Mouse (Mus musculus): Measurements from ENCODE around the gene Samd4.

DNA sequence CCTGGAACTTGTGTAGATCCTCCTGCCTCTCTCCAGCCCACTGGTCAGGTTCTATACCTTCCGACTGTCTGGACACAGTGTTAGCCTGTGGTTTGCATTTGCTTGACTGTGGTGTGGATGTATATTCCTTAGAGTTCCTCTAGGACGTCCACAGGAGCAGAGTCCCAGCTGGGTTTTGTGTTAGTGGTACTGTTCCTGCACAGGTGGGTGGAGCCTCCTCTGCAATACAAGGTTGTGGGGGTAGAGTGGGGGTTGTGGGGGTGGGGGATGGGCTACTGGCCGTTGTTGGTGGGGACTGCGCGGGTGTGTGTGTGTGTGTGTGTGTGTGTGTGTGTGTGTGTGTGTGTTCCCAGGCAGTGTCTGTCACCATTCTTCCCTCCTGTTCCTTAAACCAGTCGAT is 58.4 kb downstream of the Samd4 start:
- no peak for TF ChIP-seq POLR2A (IDR thresholded peaks at IDR 0.05; ENCODE audit: borderline replicate concordance, low read depth, low read length)
- TF ChIP-seq CTCF (IDR thresholded peaks at IDR 0.05; ENCODE audit: low read depth, low read length), result no peak

All from bone marrow macrophage, adult 2 months (primary cell).